Mouse (Mus musculus): ENCODE data around the gene Fam161b. TPM values are rescaled to one million over a fixed set of nuclear protein-coding genes. Genes with fewer than 3 reads are reported as not detected.

Gene Fam161b
- 1 to 10 TPM; 1.7 TPM for total RNA-seq (2023)

DNA sequence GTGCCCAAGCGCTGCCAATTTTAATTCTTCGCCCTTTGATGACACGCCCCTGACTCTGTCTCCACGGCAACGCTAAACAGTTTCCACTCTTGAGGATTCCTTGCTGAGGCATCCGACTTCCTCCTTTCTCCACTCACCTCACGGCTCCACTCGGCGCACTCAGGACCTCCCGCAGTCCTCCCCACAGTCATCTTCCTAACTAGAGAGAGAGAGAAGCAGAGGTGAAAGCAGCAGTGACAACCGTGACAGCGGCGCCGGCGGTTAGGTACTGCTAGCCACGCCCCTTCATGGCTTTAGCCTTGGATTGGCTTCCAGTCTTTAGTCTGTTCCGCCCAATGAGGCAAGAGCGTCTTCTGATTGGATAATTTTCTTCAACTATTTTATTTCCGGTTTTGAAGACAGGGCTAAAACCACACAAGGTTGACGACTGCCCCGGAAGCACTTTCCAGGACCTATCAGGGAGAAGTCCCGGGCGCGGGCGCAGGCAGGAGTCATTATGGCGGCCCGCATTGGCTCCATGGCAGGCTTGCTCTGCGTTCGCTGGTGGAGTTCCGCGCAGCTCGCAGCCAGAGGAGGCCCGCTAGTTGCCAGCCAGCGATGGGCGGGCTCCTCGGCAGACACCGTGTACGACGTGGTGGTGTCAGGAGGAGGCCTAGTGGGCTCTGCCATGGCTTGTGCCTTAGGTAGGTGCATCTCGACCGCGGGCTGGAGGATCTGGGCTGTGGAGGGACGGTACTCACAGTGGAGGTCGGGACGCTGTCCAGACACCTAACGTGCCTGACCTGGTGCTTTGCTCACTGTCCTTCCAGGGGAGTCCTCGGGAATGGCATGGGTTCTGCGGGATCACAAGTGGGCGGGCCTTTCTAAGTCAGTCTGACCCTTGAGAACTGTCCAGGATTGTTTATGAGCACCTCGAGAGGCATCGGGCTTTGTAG, at the start of gene Fam161b, which contains the start of gene Coq6:
Gene Fam161b (minus strand): TSS at position 279 of the 935 bp plus-strand sequence.
Gene Coq6 (plus strand): TSS at position 103 of the 935 bp plus-strand sequence.

DNA sequence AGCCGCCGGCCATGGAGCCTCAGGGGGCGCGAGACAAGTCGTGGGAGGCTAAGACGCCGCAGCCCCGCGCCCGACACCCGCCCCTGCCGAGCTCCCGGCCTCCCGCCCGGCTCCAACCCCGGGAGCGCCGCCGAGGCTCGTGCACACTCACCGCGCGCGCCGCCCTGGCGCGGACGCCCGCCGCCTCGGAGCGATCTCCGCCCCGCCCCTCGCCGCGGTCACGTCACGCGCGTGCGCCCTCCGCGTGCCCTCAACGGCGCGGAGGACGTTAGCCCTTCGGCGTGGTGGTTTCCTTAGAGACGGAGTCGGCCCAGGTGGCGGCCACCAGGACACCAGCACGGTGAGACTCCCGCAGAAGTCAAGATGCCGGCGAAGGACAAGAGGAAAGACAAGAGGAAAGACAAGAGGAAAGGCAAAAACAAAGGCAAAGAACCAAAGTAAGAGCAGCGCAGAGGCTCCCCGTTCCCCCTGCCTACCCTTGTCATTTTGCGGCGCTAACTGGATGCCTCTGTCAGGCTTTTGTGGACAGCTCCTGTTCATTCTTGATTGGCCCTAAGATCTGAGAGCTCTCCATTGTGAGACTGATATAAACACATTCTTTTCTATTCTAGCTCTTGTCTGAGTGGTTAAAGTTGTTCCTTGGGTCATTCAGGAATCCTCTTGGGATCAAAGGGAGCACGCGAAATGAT, 47.3 kb upstream of the Fam161b start, which contains the start of the genes Entpd5 and Bbof1:
Gene Entpd5 (minus strand): TSS at position 211 of the 689 bp plus-strand sequence.
Gene Bbof1 (plus strand): TSS at position 253 of the 689 bp plus-strand sequence.

DNA sequence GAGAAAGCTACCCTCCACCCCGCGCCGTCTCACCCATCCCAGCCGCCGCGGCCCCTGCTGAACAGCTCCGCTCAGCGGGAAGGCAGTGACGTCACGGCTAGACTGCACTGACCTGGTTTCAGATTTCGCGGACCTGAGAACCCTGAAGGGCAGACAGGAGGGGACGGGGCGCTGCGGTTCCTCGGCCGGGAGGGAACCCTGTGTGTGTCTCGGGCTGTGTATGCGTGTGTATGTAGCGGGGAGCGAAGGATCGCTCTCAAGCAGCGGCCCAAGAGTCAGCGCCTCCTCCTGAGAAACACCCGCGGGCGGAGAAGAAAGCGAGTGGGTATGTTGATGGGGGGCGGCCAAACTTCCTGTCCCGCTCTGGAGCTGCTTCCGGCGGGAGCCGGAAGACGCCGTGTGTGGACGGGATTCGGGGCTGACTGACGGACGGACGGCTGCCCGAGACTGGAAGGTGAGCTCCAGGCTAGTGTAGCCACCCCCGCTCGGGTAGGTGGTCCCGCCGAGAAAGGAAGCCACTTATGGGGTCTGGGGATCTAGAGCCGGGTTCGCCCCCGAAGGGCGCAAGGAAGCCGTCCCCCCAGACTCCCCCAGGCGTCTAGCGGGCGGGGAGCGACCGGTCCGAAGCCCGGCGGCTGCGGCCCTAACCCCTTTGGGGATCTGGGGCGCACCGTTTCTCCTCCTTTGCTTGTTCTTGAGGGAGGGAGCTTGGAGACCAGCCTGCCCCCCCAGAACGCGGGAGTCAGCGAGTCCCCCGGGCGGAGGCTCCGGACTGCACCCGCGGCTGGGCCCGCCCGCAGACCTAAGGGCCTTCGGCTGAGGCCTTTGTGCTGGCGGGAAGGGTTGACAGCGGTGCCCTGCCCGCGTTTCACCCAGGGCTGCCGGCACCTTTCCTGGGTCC, 44.7 kb downstream of the Fam161b start, which contains the start of gene Zfp410:
Gene Zfp410 (plus strand): TSS at position 132 of the 901 bp plus-strand sequence.

Other genes starting within 250 kb of the Fam161b start
- 1 to 10 TPM in 1 of 2 experiments, under 1 TPM in 1; 0.46 to 1.5 TPM for gene Dnal1, start 247.5 kb downstream of the Fam161b start, total RNA-seq (2023)
- gene Pnma1, start 213.3 kb downstream of the Fam161b start, total RNA-seq (2023): 10 to 100 TPM in 1 of 2 experiments, 1 to 10 TPM in 1; 9.5 to 12.0 TPM
- 100 to 1,000 TPM; 170 to 178 TPM for gene Elmsan1, start 143.0 kb downstream of the Fam161b start, total RNA-seq (2023)
- 10 to 100 TPM; 18.9 to 25.4 TPM for gene Ptgr2, start 76.6 kb downstream of the Fam161b start, total RNA-seq (2023)
- gene Zfp410, start 45.0 kb downstream of the Fam161b start, total RNA-seq (2023): 10 to 100 TPM; 61.2 to 62.8 TPM
- 10 to 100 TPM; 28.9 to 38.9 TPM for gene Coq6, start 176 bp downstream of the Fam161b start, total RNA-seq (2023)
- 10 to 100 TPM; 31.3 to 33.4 TPM for gene Entpd5, start 47.2 kb upstream of the Fam161b start, total RNA-seq (2023)
- gene Bbof1, start 47.2 kb upstream of the Fam161b start, total RNA-seq (2023): 1 to 10 TPM; 1.3 to 1.8 TPM
- 10 to 100 TPM; 43.1 to 45.4 TPM for gene Rnf113a2, start 55.4 kb upstream of the Fam161b start, total RNA-seq (2023)
- 10 to 100 TPM; 10.7 to 12.1 TPM for gene Aldh6a1, start 89.2 kb upstream of the Fam161b start, total RNA-seq (2023)
- 10 to 100 TPM; 23.8 to 25.7 TPM for gene Lin52, start 89.6 kb upstream of the Fam161b start, total RNA-seq (2023)
- not detected for gene Vsx2, start 207.9 kb upstream of the Fam161b start, total RNA-seq (2023)

Data from B cell, adult 67 days (primary cell).